Mouse (Mus musculus) thymus, postnatal 25 days (tissue): Measurements from ENCODE around the gene Hcar2.

Experiments used
- DNase-seq: peaks from one replicate; pipeline ENCODE4 v3.0.0; 2022

Hcar2 gene

GRCm38 (mm10) chr5:123865365-123865764 is at the start of gene Hcar2:
Gene Hcar2, minus strand, starts transcription at chr5:123865499.
- no peak for DNase-seq

DNA sequence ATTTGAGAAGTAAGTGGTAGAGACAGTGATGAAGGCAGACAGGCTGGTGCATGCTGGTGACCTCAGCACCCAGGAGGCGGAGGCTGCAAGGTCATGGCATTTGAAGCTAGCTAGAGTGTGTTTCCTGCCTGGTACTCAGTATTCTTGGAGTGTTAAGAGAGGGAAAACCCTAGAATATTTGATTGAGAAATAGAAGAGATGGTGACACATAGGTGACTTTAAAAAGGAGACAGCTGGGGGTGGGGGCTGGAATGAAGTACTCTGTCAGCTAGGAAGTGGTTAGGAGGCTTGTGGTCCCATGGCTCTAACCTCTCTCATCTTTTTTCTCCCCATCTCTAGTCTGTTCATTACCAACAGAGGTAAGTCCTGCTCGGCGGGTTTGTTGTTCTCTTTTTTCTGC is 49.6 kb upstream of the Hcar2 start:
- DNase-seq = no peak

- DNase-seq = no peak
Measured at GRCm38 (mm10) chr5:123907631-123907977, 42.3 kb upstream of the Hcar2 start.

- peak; percentile 100 for DNase-seq
Measured at GRCm38 (mm10) chr5:123906976-123907630, 41.8 kb upstream of the Hcar2 start, which contains the start of gene Denr. Gene Denr, plus strand, starts transcription at chr5:123907175.

GRCm38 (mm10) chr5:123906146-123906975 is 41.1 kb upstream of the Hcar2 start:
- no peak for DNase-seq

GRCm38 (mm10) chr5:123904059-123904672 is 38.9 kb upstream of the Hcar2 start:
- no peak for DNase-seq

- DNase-seq = no peak
Measured at GRCm38 (mm10) chr5:123897352-123897751, 32.1 kb upstream of the Hcar2 start.

DNA sequence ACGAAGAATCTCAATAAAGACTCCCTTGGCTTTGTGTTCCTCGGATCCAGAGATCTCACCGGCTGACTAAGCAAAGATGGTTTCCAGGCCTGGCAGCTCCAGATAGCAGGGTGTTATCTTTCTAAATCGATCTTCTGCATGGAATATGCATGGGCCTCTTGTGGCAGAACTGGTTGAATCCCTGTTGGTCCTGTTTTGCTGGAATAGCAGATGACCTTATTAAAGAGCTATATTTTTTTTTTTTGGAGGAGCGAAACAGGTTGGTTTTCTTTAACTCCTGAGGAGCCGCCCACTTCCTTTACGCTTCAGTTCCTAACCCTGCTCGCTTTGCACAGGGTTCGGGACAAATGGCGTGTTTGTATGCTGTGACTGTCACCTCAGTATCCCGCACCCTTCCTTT is 31.1 kb upstream of the Hcar2 start:
- DNase-seq = no peak

- no peak for DNase-seq
Measured at GRCm38 (mm10) chr5:123893520-123893919, 28.2 kb upstream of the Hcar2 start.

- DNase-seq = peak; percentile 47
Measured at GRCm38 (mm10) chr5:123891669-123892068, 26.4 kb upstream of the Hcar2 start.

DNA sequence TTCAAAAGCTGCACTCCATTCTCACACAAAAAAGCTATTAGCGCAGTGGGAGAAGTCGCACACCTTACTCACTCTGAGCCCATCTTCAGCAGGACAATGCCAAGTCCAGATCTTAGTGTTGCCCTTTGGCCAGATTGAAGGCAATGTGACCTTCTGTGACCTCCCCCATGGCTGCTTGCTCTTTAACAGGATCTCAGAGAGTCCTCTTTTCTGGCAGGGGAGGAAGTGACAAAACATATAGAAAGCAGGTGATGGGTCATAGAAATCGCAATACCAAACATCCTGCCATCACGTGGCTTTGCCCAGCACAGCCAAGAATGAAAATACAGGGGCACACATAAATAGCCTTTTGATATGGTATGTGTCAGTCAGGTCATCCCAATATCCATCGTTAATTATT is 25.7 kb upstream of the Hcar2 start:
- no peak for DNase-seq

DNA sequence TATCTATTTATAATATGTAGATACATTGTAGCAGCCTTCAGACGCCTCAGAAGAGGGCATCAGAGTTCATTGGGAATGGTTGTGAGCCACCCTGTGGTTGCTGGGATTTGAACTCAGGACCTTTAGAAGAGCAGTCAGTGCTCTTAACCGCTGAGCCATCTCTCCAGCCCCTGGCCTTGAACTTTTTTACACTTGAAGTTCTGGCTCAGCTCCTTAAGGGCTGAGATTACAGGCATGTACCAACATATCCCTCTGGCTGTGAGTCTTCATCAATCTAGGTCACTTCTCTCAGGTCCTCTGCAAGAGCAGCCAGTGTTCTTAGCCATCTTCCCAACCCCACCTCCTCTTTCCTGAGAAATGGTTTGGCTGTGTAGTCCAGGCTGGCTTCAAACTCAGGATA is 25.0 kb upstream of the Hcar2 start:
- DNase-seq = no peak

- DNase-seq = no peak
Measured at GRCm38 (mm10) chr5:123886365-123886764, 21.1 kb upstream of the Hcar2 start.

DNA sequence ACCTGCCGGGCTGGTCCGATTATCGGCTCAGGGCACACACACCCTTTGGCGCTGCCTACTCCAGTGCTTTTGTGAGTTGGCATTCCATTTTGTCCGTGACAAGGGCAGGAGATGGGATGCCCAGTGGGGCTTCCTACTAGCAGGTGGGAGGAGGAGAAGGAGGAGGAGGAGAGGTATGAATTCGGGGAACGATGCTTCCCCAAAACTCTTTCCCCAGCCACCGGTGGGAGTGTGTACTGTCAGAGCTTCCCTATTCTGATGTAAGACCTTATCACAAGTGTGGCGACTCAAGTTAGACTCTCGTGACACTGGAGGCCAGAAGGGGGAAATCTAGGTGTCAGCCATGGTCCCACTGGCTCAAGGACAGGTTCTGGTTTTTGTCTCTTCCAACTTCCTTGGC is 19.0 kb upstream of the Hcar2 start:
- no peak for DNase-seq

DNA sequence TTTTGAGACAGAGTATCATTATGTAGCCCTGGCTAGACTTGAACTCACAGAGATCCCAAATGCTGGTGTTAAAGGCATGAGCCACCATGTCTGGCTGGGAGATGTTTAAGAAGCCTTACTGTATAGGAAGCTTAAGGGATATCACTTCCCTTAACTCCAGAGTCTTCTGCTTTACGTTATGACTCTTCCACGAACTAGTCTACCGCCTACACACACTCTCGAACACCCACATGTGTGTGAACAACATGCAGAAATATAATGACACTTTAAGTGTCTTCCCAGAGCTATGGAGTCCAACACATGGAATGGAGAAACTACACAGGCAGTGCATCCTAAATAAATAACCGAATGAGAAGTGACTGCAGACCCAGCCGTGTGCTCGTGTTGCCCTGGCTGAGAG is 18.6 kb upstream of the Hcar2 start:
- no peak for DNase-seq

GRCm38 (mm10) chr5:123880778-123881177 is 15.5 kb upstream of the Hcar2 start:
- no peak for DNase-seq

DNA sequence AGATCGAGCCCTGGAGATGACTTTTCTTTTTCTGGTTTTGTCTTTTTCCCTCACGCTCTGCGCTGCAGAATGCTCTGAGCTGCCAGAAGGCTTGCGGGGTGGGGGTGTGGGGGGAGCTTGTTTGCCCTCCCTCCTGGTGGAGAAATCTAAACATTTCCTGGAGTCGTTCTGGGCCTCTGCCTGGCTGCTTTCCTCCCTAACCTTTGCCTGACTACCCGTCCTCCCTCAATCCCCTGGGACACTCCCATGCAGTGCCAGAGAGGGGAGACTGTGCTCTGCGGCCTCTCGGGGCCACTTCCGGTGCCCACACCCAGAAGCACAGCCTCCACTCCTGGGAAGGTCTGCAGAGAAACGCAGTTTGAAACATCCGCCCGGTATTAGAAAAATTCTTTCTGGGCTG is 14.6 kb upstream of the Hcar2 start, which contains the start of gene Hcar1:
Gene Hcar1, minus strand, starts transcription at position 93 of the 400 bp plus-strand sequence.
- DNase-seq = no peak

- no peak for DNase-seq
Measured at GRCm38 (mm10) chr5:123878056-123878455, 12.8 kb upstream of the Hcar2 start.

GRCm38 (mm10) chr5:123874177-123874576 is 8.9 kb upstream of the Hcar2 start:
- DNase-seq = no peak

- DNase-seq = no peak
Measured at GRCm38 (mm10) chr5:123869615-123870014, 4.3 kb upstream of the Hcar2 start.

- DNase-seq = no peak
Measured at GRCm38 (mm10) chr5:123866457-123866856, 1.2 kb upstream of the Hcar2 start.

DNA sequence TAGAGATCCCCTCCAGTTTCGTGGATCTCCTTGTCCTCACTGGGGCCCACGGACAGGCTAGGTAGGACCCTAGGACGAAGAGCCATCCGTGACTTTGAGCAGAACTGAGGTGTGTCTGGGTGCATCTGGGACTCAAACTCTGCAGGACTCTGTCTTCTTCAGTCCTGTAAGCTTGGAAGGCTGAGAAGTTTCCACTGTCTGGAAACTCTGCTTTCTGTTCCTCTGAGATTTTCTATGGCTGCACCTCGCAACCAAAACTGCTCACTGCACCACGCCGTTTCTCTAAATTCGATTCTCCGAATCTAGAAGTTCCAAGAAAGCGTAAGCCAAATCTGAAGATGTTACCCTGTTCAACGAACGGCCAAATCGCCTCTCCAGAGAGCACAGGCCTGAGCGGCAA is 1.4 kb downstream of the Hcar2 start:
- DNase-seq = no peak

DNA sequence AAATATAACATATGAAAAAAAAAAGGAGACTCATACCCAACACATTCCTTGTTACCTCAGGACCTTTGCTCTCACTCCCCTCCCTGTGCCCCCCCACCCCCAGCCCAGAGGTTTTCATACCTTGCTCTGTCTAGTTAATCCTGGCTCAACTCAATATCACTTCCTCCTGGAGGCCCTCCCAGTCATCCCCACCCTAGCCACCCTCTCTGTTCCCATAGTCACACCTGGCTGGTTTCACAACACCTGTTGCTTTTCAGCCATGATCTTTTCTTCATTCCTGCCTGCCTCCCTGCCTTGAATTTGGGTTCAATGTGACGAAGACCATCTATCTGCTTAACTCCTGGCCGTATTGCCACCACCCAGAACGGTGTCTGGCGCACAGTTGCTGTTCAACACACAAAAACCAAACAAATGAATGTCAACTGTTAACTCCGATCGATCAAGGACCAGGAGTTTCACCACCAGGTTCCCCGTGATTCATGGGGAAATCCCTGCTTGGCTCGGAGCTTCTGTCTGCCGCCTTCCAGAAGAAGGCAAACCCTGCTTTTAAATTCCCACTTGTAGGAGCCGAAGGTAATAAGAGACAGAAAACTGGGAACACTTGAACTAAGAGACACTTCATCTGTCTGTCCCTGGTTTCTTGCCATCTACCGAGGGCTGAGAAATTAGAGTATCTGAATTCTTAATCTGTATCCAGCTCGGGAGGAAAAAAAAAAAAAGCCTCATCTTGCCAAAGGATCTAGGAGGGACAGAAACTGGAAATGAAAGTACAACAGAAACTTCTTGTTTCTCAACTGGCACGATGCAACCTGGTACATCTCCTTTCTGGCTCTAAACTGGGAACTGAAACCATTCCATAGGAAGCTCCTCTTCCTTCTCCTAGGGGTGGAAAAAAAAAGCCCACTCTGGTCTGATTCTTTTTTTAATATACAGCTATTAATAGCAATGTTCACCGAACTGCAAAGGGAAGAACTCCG is 2.6 kb downstream of the Hcar2 start:
- no peak for DNase-seq
